Mouse (Mus musculus): ENCODE measurements around the gene Lep. TPM values are rescaled to one million over a fixed set of nuclear protein-coding genes. Genes with fewer than 3 reads are reported as not detected.

The Lep gene
- not detected for total RNA-seq (2023)

GRCm38 (mm10) chr6:29059846-29060685, at the start of gene Lep:
Gene Lep (plus strand): TSS chr6:29060220.

Other genes starting within 250 kb of the Lep start
- not detected for gene Lrrc4, start 228.5 kb upstream of the Lep start, total RNA-seq (2023)
- 68.5 TPM for gene Rbm28, start 104.8 kb downstream of the Lep start, total RNA-seq (2023)
- 0.28 TPM for gene Prrt4, start 119.4 kb downstream of the Lep start, total RNA-seq (2023)
- 138 TPM for gene Impdh1, start 156.1 kb downstream of the Lep start, total RNA-seq (2023)
- 17.2 TPM for gene Hilpda, start 212.3 kb downstream of the Lep start, total RNA-seq (2023)
- gene Fam71f2, start 219.4 kb downstream of the Lep start, total RNA-seq (2023) = 0.98 TPM

All from CD8-positive naive resting alpha-beta T cell, adult 57 days (primary cell).